Mouse (Mus musculus) heart, adult 18-20 months (tissue): Measurements from ENCODE around the gene Rab4a. TPM values are rescaled to one million over a fixed set of nuclear protein-coding genes. Genes with fewer than 3 reads are reported as not detected.
"Not testable (repeated sequence)": the region's sequence is repeated elsewhere in the genome, so short reads cannot be mapped to it uniquely, and the experiment has no call there.

ENCODE experiments used
- DNase-seq, 2 experiments: peaks; one replicate each; pipeline ENCODE4 v3.0.0; 2021 to 2022; ENCODE audit warnings: mixed read lengths in 1 of 2
- total RNA-seq, 2 experiments: library from RNA; stranded (reverse); gene quantifications; 2 replicates each; pipeline ENCODE4 v1.2.3; 2021

Rab4a gene
- total RNA-seq, 2 experiments from 2014 or later: 8.6 to 8.9 TPM

GRCm38 (mm10) chr8:123788416-123789170 lies 17.2 kb upstream of the Rab4a start:
- no peak for DNase-seq

- DNase-seq: no peak
Measured at GRCm38 (mm10) chr8:123789461-123789860, 16.3 kb upstream of the Rab4a start.

- peak; percentile 70 to 94 for DNase-seq
Measured at GRCm38 (mm10) chr8:123789970-123790369, 15.8 kb upstream of the Rab4a start.

GRCm38 (mm10) chr8:123791101-123791844 lies 14.5 kb upstream of the Rab4a start:
- no peak for DNase-seq

- DNase-seq: no peak
Measured at GRCm38 (mm10) chr8:123791845-123792225, 13.9 kb upstream of the Rab4a start.

- no peak for DNase-seq
Measured at GRCm38 (mm10) chr8:123793900-123794299, 11.9 kb upstream of the Rab4a start.

- no peak for DNase-seq
Measured at GRCm38 (mm10) chr8:123794766-123795165, 11.0 kb upstream of the Rab4a start.

GRCm38 (mm10) chr8:123796758-123797157 lies 9.0 kb upstream of the Rab4a start:
- no peak for DNase-seq

- DNase-seq: no peak
Measured at GRCm38 (mm10) chr8:123797928-123798327, 7.9 kb upstream of the Rab4a start.

- DNase-seq: no peak
Measured at GRCm38 (mm10) chr8:123799434-123799833, 6.4 kb upstream of the Rab4a start.

- DNase-seq: no peak
Measured at GRCm38 (mm10) chr8:123799885-123800284, 5.9 kb upstream of the Rab4a start.

- DNase-seq: no peak
Measured at GRCm38 (mm10) chr8:123800867-123801266, 4.9 kb upstream of the Rab4a start.

- no peak for DNase-seq
Measured at GRCm38 (mm10) chr8:123801538-123801937, 4.2 kb upstream of the Rab4a start.

- DNase-seq: no peak
Measured at GRCm38 (mm10) chr8:123803639-123804038, 2.1 kb upstream of the Rab4a start.

GRCm38 (mm10) chr8:123804586-123804985 lies 1.2 kb upstream of the Rab4a start:
- no peak for DNase-seq

- no peak for DNase-seq
Measured at GRCm38 (mm10) chr8:123805209-123805717, 522 bp upstream of the Rab4a start.

GRCm38 (mm10) chr8:123806374-123806935 lies 670 bp downstream of the Rab4a start:
- no peak for DNase-seq

GRCm38 (mm10) chr8:123807024-123807431 lies 1.2 kb downstream of the Rab4a start:
- DNase-seq: peak in 1 of 2 experiments; percentile 7

- DNase-seq: no peak
Measured at GRCm38 (mm10) chr8:123807852-123808573, 2.2 kb downstream of the Rab4a start.

- DNase-seq: no peak
Measured at GRCm38 (mm10) chr8:123808671-123809070, 2.9 kb downstream of the Rab4a start.

GRCm38 (mm10) chr8:123809342-123809741 lies 3.6 kb downstream of the Rab4a start:
- DNase-seq: not testable (repeated sequence)

GRCm38 (mm10) chr8:123812227-123812626 lies 6.4 kb downstream of the Rab4a start:
- DNase-seq: no peak
